13 mouse cellular contexts compared by ENCODE assay signal in the genomic region with DNA sequence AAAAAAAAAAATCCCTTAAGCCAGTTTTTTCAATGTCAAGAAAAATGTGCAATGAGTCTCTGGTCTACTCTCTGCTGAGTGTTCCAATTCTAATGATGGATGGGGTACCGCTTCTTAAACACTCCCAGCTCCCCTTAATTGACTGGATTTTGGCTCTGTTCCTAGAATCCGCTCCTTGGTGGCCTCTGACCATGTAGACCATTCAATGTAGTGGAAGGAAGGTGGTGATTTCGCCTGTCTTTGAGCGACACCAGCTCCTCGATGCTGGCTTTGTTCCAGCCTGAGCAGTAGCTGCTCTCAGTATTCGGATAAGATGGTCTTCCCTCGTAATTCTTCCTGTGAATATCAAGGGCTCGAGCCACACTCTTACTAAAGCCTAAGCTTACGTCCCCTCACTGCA.
A peak's percentile ranks its signal among the peaks of the same experiment; 100 is the strongest.
DNase-seq lines count a peak whose midpoint lies in the region; ATAC-seq and TF ChIP-seq lines count a peak whose summit lies in the region.
"Had no signal": no experiment of that assay in that cellular context is flagged by ENCODE, and none has a peak within 500 bp of the region (broad histone marks: within the 10 kb centered on the region; RNA-seq: fewer than 3 reads in every experiment).

No protein-coding gene starts in this region.

- 30% methylated on average over 9 of the region's 9 CpGs for whole genome bisulfite sequencing in heart, adult 2 months
- WGBS in stomach, embryonic 14.5 days: 35% methylated on average over 9 of the region's 9 CpGs
- WGBS in stomach, postnatal 0 days: 34% methylated on average over 9 of the region's 9 CpGs

- no peaks in the 10 kb centered on the region for H3K79me2 ChIP-seq in heart, adult 2 months (replicated peaks; ENCODE audit: control insufficient read depth, insufficient read depth, low read length)

- H3K27ac ChIP-seq in heart, adult 2 months: no peak overlapping the region
- H3K27ac ChIP-seq in left cerebral cortex, adult 2 months: no peak overlapping the region
- no peak overlapping the region for H3K27ac ChIP-seq in stomach, embryonic 14.5 days (ENCODE audit: low read length)
- no peak overlapping the region for H3K27ac ChIP-seq in stomach, postnatal 0 days (replicated peaks)
- H3K27ac ChIP-seq: embryonic facial prominence, embryonic 13.5 days had no signal

- H3K9ac ChIP-seq in heart, adult 2 months (ENCODE audit: low read depth, low read length): no peak overlapping the region
- H3K9ac ChIP-seq in stomach, embryonic 14.5 days (replicated peaks; ENCODE audit: low read depth, low read length): no peak overlapping the region
- no peak overlapping the region for H3K9ac ChIP-seq in stomach, postnatal 0 days (ENCODE audit: low read length)
- H3K9ac ChIP-seq: embryonic facial prominence, embryonic 13.5 days had no signal

- H3K4me3 ChIP-seq in heart, adult 2 months: no peak overlapping the region
- no peak overlapping the region for H3K4me3 ChIP-seq in left cerebral cortex, adult 2 months
- H3K4me3 ChIP-seq in stomach, embryonic 14.5 days (ENCODE audit: low read depth, low read length): no peak overlapping the region
- no peak overlapping the region for H3K4me3 ChIP-seq in stomach, postnatal 0 days (ENCODE audit: low read depth, low read length)
- H3K4me3 ChIP-seq: embryonic facial prominence, embryonic 13.5 days; megakaryocyte, embryonic 14.5 days had no signal

- H3K4me1 ChIP-seq in heart, adult 2 months (ENCODE audit: control insufficient read depth, insufficient read depth, low read length): peaks cover 1% of the 10 kb centered on the region; the same call in 1 of the 2 replicates
- H3K4me1 ChIP-seq in stomach, embryonic 14.5 days (ENCODE audit: control insufficient read depth, insufficient read depth, low read length): no peaks in the 10 kb centered on the region
- no peaks in the 10 kb centered on the region for H3K4me1 ChIP-seq in stomach, postnatal 0 days (replicated peaks; ENCODE audit: control insufficient read depth, insufficient read depth)
- H3K4me1 ChIP-seq: embryonic facial prominence, embryonic 13.5 days; megakaryocyte, embryonic 14.5 days had no signal

- H3K4me2 ChIP-seq in stomach, embryonic 14.5 days (replicated peaks; ENCODE audit: low read depth, low read length): no peak overlapping the region
- H3K4me2 ChIP-seq in stomach, postnatal 0 days (replicated peaks; ENCODE audit: low read depth): no peak overlapping the region
- H3K4me2 ChIP-seq: embryonic facial prominence, embryonic 13.5 days had no signal

- H3K9me3 ChIP-seq in stomach, embryonic 14.5 days (ENCODE audit: control insufficient read depth, low read depth, low read length): no peaks in the 10 kb centered on the region
- no peaks in the 10 kb centered on the region for H3K9me3 ChIP-seq in stomach, postnatal 0 days (ENCODE audit: control insufficient read depth, low read length)
- H3K9me3 ChIP-seq: embryonic facial prominence, embryonic 13.5 days had no signal

- DNase-seq in heart, postnatal 4 days: peak; percentile 22
- DNase-seq in heart, adult 2 months: no peak
- peak; percentile 35 for DNase-seq in left cerebral cortex, postnatal 4 days
- DNase-seq in left cerebral cortex, adult 2 months (ENCODE audit: extremely low spot score in 1 of 2, low spot score in 2 of 2): no peak
- DNase-seq in stomach, postnatal 0 days (ENCODE audit: low spot score): no peak
- DNase-seq: adrenal gland, postnatal 10 days; cerebellum, adult 11-12 months; heart, adult 11 months; thymus, adult 18-20 months had no signal

- no peak for TF ChIP-seq POLR2A in heart, adult 2 months (IDR thresholded peaks at IDR 0.05; ENCODE audit: insufficient read depth, low read depth, low read length)

- ATAC-seq in stomach, embryonic 14.5 days (ENCODE audit: insufficient number of reproducible peaks, insufficient read depth, low FRiP score, low read depth): peak; percentile 64; the same call in 1 of the 2 replicates
- no peak for ATAC-seq in stomach, postnatal 0 days (ENCODE audit: low FRiP score, low TSS enrichment)
- no peak for ATAC-seq in monocyte, adult 5-6 weeks (replicated peaks; ENCODE audit: insufficient number of reproducible peaks, low FRiP score, low TSS enrichment, poor library complexity, severe bottlenecking)

- intact Hi-C loops in heart, adult 2 months (cut with DNase I): no loop called here
- intact Hi-C loops in left cerebral cortex, postnatal 4 days (cut with DNase I): no loop called here
- intact Hi-C loops in left cerebral cortex, adult 2 months (cut with DNase I): no loop called here

- no peaks in the 10 kb centered on the region for H3K27me3 ChIP-seq in heart, adult 2 months (ENCODE audit: control insufficient read depth, insufficient read depth, low read length)
- 0 out of 2 replicates have a peak, but pooled peaks cover 2% of the 10 kb centered on the region for H3K27me3 ChIP-seq in stomach, embryonic 14.5 days (ENCODE audit: control insufficient read depth, insufficient read depth, low read length)
- no peaks in the 10 kb centered on the region for H3K27me3 ChIP-seq in stomach, postnatal 0 days (ENCODE audit: control insufficient read depth, insufficient read depth, low read length)
- H3K27me3 ChIP-seq: embryonic facial prominence, embryonic 13.5 days; megakaryocyte, embryonic 14.5 days had no signal

- no peak for TF ChIP-seq EP300 in heart, adult 2 months (IDR thresholded peaks at IDR 0.05; ENCODE audit: insufficient read depth, low read depth, low read length)
- no peak for TF ChIP-seq EP300 in stomach, postnatal 0 days (optimal IDR thresholded peaks at IDR 0.05)

- no peak for TF ChIP-seq CTCF in heart, adult 2 months (IDR thresholded peaks at IDR 0.05)
- no peak for TF ChIP-seq CTCF in left cerebral cortex, adult 2 months (IDR thresholded peaks at IDR 0.05)
- no peak for TF ChIP-seq CTCF in stomach, postnatal 0 days (IDR thresholded peaks at IDR 0.05; ENCODE audit: low read depth)

- H3K36me3 ChIP-seq in heart, adult 2 months (ENCODE audit: control insufficient read depth, insufficient read depth, low read length): no peaks in the 10 kb centered on the region
- H3K36me3 ChIP-seq in stomach, embryonic 14.5 days (ENCODE audit: control insufficient read depth, insufficient read depth, low read length): no peaks in the 10 kb centered on the region
- H3K36me3 ChIP-seq in stomach, postnatal 0 days (ENCODE audit: control insufficient read depth, insufficient read depth, low read length): no peaks in the 10 kb centered on the region
- H3K36me3 ChIP-seq: embryonic facial prominence, embryonic 13.5 days had no signal

Comparison
In these comparisons a context has a peak if more than half of its experiments do, and no peak if none do; other contexts are left out.
1. DNase-seq: peak in heart, postnatal 4 days (single experiment) and left cerebral cortex, postnatal 4 days (single experiment); none in heart, adult 2 months (0 of 2), left cerebral cortex, adult 2 months (0 of 2) and stomach, postnatal 0 days (single experiment).